Mouse (Mus musculus) myocyte (in vitro differentiated cells): ENCODE measurements around the gene Olfr68. TPM values are rescaled to one million over a fixed set of nuclear protein-coding genes. Genes with fewer than 3 reads are reported as not detected.

ENCODE experiments used
- H3K27me3 ChIP-seq: one replicate; pipeline ENCODE4 v1.6.1; 2011; ENCODE audit not compliant: control insufficient read depth, insufficient read depth, insufficient read length
- H3K36me3 ChIP-seq: one replicate; pipeline ENCODE4 v1.6.1; 2011; ENCODE audit not compliant: control insufficient read depth, insufficient read depth
- H3K4me2 ChIP-seq: one replicate; pipeline ENCODE4 v1.6.1; 2011; ENCODE audit warnings: low read depth, control low read depth
- H3K4me3 ChIP-seq: one replicate; pipeline ENCODE4 v1.5.1; 2011; ENCODE audit warnings: mild to moderate bottlenecking, control low read depth, moderate library complexity
- H3K79me2 ChIP-seq: one replicate; pipeline ENCODE4 v1.6.1; 2011; ENCODE audit not compliant: control insufficient read depth, insufficient read depth
- H3ac ChIP-seq: one replicate; pipeline ENCODE4 v1.6.1; 2011; ENCODE audit not compliant: control insufficient read depth, insufficient read length
- CEBPB ChIP-seq: IDR thresholded peaks from 2 replicates; pipeline ENCODE4 v1.6.1; 2011; ENCODE audit warnings: mild to moderate bottlenecking, moderate library complexity; ENCODE audit not compliant: poor library complexity, insufficient read depth, severe bottlenecking
- E2F4 ChIP-seq: IDR thresholded peaks from one replicate; pipeline ENCODE4 v1.6.1; 2011; ENCODE audit warnings: mild to moderate bottlenecking, control low read depth, moderate library complexity; ENCODE audit not compliant: insufficient read depth
- MAX ChIP-seq: IDR thresholded peaks from one replicate; pipeline ENCODE4 v1.6.1; 2011; ENCODE audit warnings: low read depth, mild to moderate bottlenecking, control low read depth
- MYOD1 ChIP-seq, 3 experiments: IDR thresholded peaks; one replicate each; pipeline ENCODE4 v1.6.1; 2011; ENCODE audit warnings: control low read depth in 2 of 3, low read depth in 2 of 3, mild to moderate bottlenecking in 2 of 3, moderate library complexity in 1 of 3; ENCODE audit not compliant: insufficient read length in 2 of 3, control insufficient read depth in 1 of 3
- MYOG ChIP-seq, 3 experiments: IDR thresholded peaks; one replicate each; pipeline ENCODE4 v1.6.1; 2011; ENCODE audit warnings: control low read depth in 2 of 3, low read depth in 2 of 3, mild to moderate bottlenecking in 2 of 3; ENCODE audit not compliant: insufficient read length in 2 of 3, control insufficient read depth in 1 of 3, insufficient read depth in 1 of 3
- POLR2A ChIP-seq: IDR thresholded peaks from one replicate; pipeline ENCODE4 v1.6.1; 2011; ENCODE audit warnings: low read depth, mild to moderate bottlenecking, control low read depth, moderate library complexity; ENCODE audit not compliant: insufficient read length
- POLR2AphosphoS2 ChIP-seq: IDR thresholded peaks from one replicate; pipeline ENCODE4 v1.6.1; 2011; ENCODE audit warnings: low read depth, control low read depth; ENCODE audit not compliant: insufficient read length
- REST ChIP-seq: IDR thresholded peaks from one replicate; pipeline ENCODE4 v1.6.1; 2011; ENCODE audit warnings: mild to moderate bottlenecking, control low read depth, moderate library complexity; ENCODE audit not compliant: insufficient read depth, insufficient read length
- SRF ChIP-seq: IDR thresholded peaks from one replicate; pipeline ENCODE4 v1.6.1; 2011; ENCODE audit warnings: low read depth; ENCODE audit not compliant: control insufficient read depth, insufficient read length
- TCF12 ChIP-seq: IDR thresholded peaks from one replicate; pipeline ENCODE4 v1.6.1; 2011; ENCODE audit warnings: mild to moderate bottlenecking, control low read depth; ENCODE audit not compliant: poor library complexity, insufficient read depth, severe bottlenecking
- TCF3 ChIP-seq: IDR thresholded peaks from one replicate; pipeline ENCODE4 v1.6.1; 2011; ENCODE audit warnings: low read depth, control low read depth; ENCODE audit not compliant: insufficient read length
- USF1 ChIP-seq: IDR thresholded peaks from one replicate; pipeline ENCODE4 v1.6.1; 2011; ENCODE audit warnings: low read depth, mild to moderate bottlenecking, control low read depth, moderate library complexity
- polyA plus RNA-seq: library from polyadenylated mRNA; unstranded; fragments of >200 nt; fragmentation: generic; extraction: Trizol; gene quantifications from one replicate; pipeline ENCODE4 v1.2.1, GENCODE M21; 2012; ENCODE audit warnings: missing spikeins

Olfr68 gene
- polyA plus RNA-seq, 1 experiment: not detected

GRCm38 (mm10) chr7:103757233-103757632 lies 22.3 kb downstream of the Olfr68 start, which contains the start of gene Olfr630:
TSS of gene Olfr630 (minus strand) at chr7:103757333.
- Histone ChIP-seq H3ac (no peak within 1 kb of the TSS), H3K4me3 (no peak within 1 kb of the TSS), H3K4me2 (no peak within 1 kb of the TSS), H3K27me3 (no peaks in the 10 kb centered on the region), H3K36me3 (no peaks in the 10 kb centered on the region), H3K79me2 (no peaks in the 10 kb centered on the region)
- no peak for TF ChIP-seq TCF12
- no peak for TF ChIP-seq CEBPB
- no peak for TF ChIP-seq SRF
- no peak for TF ChIP-seq MYOD1 (IDR thresholded peaks at IDR 0.05; ENCODE audit: control insufficient read depth in 1 of 3, insufficient read length in 2 of 3, low read depth in 2 of 3)
- no peak for TF ChIP-seq MAX
- no peak for TF ChIP-seq MYOG (IDR thresholded peaks at IDR 0.05; ENCODE audit: control insufficient read depth in 1 of 3, insufficient read depth in 1 of 3, insufficient read length in 2 of 3, low read depth in 2 of 3)
- no peak for TF ChIP-seq POLR2A
- TF ChIP-seq REST: no peak
- no peak for TF ChIP-seq POLR2AphosphoS2

GRCm38 (mm10) chr7:103744843-103745242 lies 34.7 kb downstream of the Olfr68 start, which contains the start of gene Olfr629:
TSS of gene Olfr629 (minus strand) at chr7:103744943.
- H3ac ChIP-seq: no peak within 1 kb of the TSS
- no peak within 1 kb of the TSS for H3K4me2 ChIP-seq
- no peaks in the 10 kb centered on the region for H3K79me2 ChIP-seq
- H3K27me3 ChIP-seq: no peaks in the 10 kb centered on the region
- TF ChIP-seq TCF3 (no peak), SRF (no peak), CEBPB (no peak), MAX (no peak), POLR2A (no peak), USF1 (no peak), POLR2AphosphoS2 (no peak), REST (no peak), TCF12 (no peak), MYOD1 (IDR thresholded peaks at IDR 0.05; ENCODE audit: control insufficient read depth in 1 of 3, insufficient read length in 2 of 3, low read depth in 2 of 3) (no peak), MYOG (IDR thresholded peaks at IDR 0.05; ENCODE audit: control insufficient read depth in 1 of 3, insufficient read depth in 1 of 3, insufficient read length in 2 of 3, low read depth in 2 of 3) (no peak), E2F4 (no peak)
- H3K4me3 ChIP-seq: no peak within 1 kb of the TSS
- no peaks in the 10 kb centered on the region for H3K36me3 ChIP-seq

GRCm38 (mm10) chr7:103730074-103730473 lies 49.4 kb downstream of the Olfr68 start, which contains the start of gene Olfr628:
TSS of gene Olfr628 (plus strand) at chr7:103730374.
- Histone ChIP-seq H3ac (no peak within 1 kb of the TSS), H3K27me3 (no peaks in the 10 kb centered on the region), H3K79me2 (no peaks in the 10 kb centered on the region), H3K36me3 (no peaks in the 10 kb centered on the region), H3K4me3 (no peak within 1 kb of the TSS), H3K4me2 (no peak within 1 kb of the TSS)
- TF ChIP-seq CEBPB (no peak), MYOG (IDR thresholded peaks at IDR 0.05; ENCODE audit: control insufficient read depth in 1 of 3, insufficient read depth in 1 of 3, insufficient read length in 2 of 3, low read depth in 2 of 3) (no peak), REST (no peak), POLR2AphosphoS2 (no peak), USF1 (no peak), MYOD1 (IDR thresholded peaks at IDR 0.05; ENCODE audit: control insufficient read depth in 1 of 3, insufficient read length in 2 of 3, low read depth in 2 of 3) (no peak), TCF12 (no peak), E2F4 (no peak), TCF3 (no peak), SRF (no peak), MAX (no peak), POLR2A (no peak)

Other genes with a start within 250 kb of the Olfr68 start
- not detected for gene Olfr612, start 237.0 kb downstream of the Olfr68 start, polyA plus RNA-seq
- not detected for gene Olfr613, start 231.6 kb downstream of the Olfr68 start, polyA plus RNA-seq
- gene Olfr615, start 223.6 kb downstream of the Olfr68 start, polyA plus RNA-seq: not detected
- gene Olfr616, start 210.6 kb downstream of the Olfr68 start, polyA plus RNA-seq: not detected
- not detected for gene Olfr617, start 206.6 kb downstream of the Olfr68 start, polyA plus RNA-seq
- gene Olfr618, start 189.6 kb downstream of the Olfr68 start, polyA plus RNA-seq: not detected
- not detected for gene Olfr619, start 179.1 kb downstream of the Olfr68 start, polyA plus RNA-seq
- not detected for gene Olfr620, start 167.2 kb downstream of the Olfr68 start, polyA plus RNA-seq
- not detected for gene Olfr622, start 137.0 kb downstream of the Olfr68 start, polyA plus RNA-seq
- gene Olfr623, start 116.0 kb downstream of the Olfr68 start, polyA plus RNA-seq: not detected
- not detected for gene Olfr624, start 108.5 kb downstream of the Olfr68 start, polyA plus RNA-seq
- gene Olfr625-ps1, start 97.0 kb downstream of the Olfr68 start, polyA plus RNA-seq: not detected
- not detected for gene Olfr243, start 65.0 kb downstream of the Olfr68 start, polyA plus RNA-seq
- not detected for gene Olfr628, start 49.3 kb downstream of the Olfr68 start, polyA plus RNA-seq
- gene Olfr629, start 34.8 kb downstream of the Olfr68 start, polyA plus RNA-seq: not detected
- gene Olfr630, start 22.4 kb downstream of the Olfr68 start, polyA plus RNA-seq: not detected
- not detected for gene Olfr69, start 8.1 kb downstream of the Olfr68 start, polyA plus RNA-seq
- not detected for gene Olfr67, start 12.1 kb upstream of the Olfr68 start, polyA plus RNA-seq
- not detected for gene Hbb-bt, start 34.3 kb upstream of the Olfr68 start, polyA plus RNA-seq
- not detected for gene Hbb-bs, start 48.4 kb upstream of the Olfr68 start, polyA plus RNA-seq
- not detected for gene Hbb-bh2, start 60.8 kb upstream of the Olfr68 start, polyA plus RNA-seq
- not detected for gene Hbb-bh1, start 63.5 kb upstream of the Olfr68 start, polyA plus RNA-seq
- not detected for gene Hbb-y, start 73.5 kb upstream of the Olfr68 start, polyA plus RNA-seq
- not detected for gene Olfr66, start 106.6 kb upstream of the Olfr68 start, polyA plus RNA-seq
- gene Olfr64, start 114.8 kb upstream of the Olfr68 start, polyA plus RNA-seq: not detected
- not detected for gene Olfr65, start 123.8 kb upstream of the Olfr68 start, polyA plus RNA-seq
- gene Olfr631, start 149.1 kb upstream of the Olfr68 start, polyA plus RNA-seq: not detected
- not detected for gene Olfr632, start 154.6 kb upstream of the Olfr68 start, polyA plus RNA-seq
- not detected for gene Olfr633, start 164.7 kb upstream of the Olfr68 start, polyA plus RNA-seq
- not detected for gene Olfr635, start 191.5 kb upstream of the Olfr68 start, polyA plus RNA-seq
- not detected for gene Olfr638, start 219.0 kb upstream of the Olfr68 start, polyA plus RNA-seq
- not detected for gene Olfr639, start 237.6 kb upstream of the Olfr68 start, polyA plus RNA-seq
- not detected for gene Olfr640, start 245.9 kb upstream of the Olfr68 start, polyA plus RNA-seq